Mouse (Mus musculus) embryonic facial prominence, embryonic 10.5 days (tissue): ENCODE results near the gene Crmp1. TPM values are rescaled to one million over a fixed set of nuclear protein-coding genes. Genes with fewer than 3 reads are reported as not detected.

ENCODE experiments used
- polyA plus RNA-seq: library from polyadenylated mRNA; unstranded; fragments of >200 nt; fragmentation: Nextera tagmentation; extraction: Ambion mirVana; gene quantifications from 2 replicates; pipeline ENCODE4 v1.2.1, GENCODE M21; 2016

The Crmp1 gene
- polyA plus RNA-seq, 1 experiment from 2014 or later: 80.2 TPM

Other genes starting within 250 kb of the Crmp1 start
- not detected in 2 replicates for gene Gm1043, start 156.6 kb upstream of the Crmp1 start, polyA plus RNA-seq
- 25.0 and 28.7 TPM in 2 replicates for gene Evc, start 95.0 kb downstream of the Crmp1 start, polyA plus RNA-seq
- gene Evc2, start 96.6 kb downstream of the Crmp1 start, polyA plus RNA-seq: 21.7 and 21.9 TPM in 2 replicates